Mouse (Mus musculus) right cerebral cortex, adult 18-20 months (tissue): ENCODE data around the gene Nek7.

Source experiments
- DNase-seq: peaks from one replicate; pipeline ENCODE4 v3.0.0; 2022; ENCODE audit warnings: mixed read lengths

The Nek7 gene

DNA sequence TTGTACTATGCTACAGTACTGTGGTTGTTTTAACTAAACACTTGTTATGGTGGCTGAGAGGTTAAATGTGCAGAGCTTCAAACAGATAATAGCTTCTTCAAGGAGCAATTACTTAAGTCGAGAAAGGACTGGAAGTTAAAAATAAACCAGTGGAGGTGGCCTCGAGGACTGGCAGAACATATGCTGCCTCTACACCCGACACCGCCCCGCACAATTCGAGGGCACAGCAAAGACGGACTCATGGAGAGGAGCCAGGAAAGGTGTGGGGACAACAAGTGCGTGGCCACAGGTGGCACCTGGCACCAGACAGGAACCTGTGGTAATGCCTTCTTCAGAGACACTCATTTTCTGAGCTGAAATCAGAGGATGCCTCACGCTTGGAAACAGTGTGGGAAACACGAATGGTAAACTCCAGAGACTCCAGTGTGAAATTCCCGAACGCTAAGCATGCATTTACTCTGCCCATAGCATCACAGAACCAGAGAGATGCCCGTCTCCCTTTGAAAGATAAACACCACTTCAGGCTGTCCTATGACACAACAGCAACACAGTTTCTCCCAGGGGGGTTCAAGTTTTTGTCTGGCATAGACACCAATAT, 112.4 kb downstream of the Nek7 start:
- peak; percentile 24 for DNase-seq

DNA sequence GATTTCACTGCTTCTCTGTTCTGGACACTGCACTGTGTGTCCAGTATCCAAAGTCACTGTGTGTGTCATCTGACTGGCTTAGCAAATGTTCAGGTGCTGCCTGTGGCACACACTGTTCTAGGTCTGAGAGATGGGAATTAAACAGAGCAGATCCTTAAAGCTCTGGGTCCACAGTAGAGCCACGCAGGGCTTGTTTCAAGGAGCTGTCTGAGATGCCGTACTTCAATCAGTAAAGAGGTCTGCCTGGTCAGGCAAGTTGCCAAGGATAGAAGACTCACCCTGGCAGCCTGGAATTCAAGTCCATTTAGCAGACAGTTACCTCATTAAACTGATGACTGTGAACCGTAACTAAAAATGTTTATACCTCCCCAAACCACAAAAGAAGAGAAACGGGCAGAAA, 112.9 kb downstream of the Nek7 start:
- no peak for DNase-seq

DNA sequence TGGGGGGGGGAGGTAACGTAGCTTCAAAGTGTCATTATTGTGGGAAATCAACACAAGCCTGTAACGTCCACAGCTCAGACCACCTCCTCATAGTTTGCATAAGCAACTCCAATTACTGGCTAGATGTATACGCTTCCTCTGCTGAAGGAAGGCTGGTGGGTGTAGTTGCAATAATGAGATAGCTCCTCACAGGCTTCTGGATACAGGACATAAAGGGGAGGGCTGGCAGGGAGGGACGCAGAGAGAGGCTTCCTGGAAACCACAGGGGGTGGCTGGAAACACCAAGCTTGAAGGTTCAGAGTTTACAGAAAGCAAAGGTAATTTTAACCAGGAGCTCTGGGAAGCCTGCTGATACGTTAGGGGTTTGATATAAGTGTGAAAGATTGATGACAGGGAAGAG, 115.7 kb downstream of the Nek7 start:
- no peak for DNase-seq

DNA sequence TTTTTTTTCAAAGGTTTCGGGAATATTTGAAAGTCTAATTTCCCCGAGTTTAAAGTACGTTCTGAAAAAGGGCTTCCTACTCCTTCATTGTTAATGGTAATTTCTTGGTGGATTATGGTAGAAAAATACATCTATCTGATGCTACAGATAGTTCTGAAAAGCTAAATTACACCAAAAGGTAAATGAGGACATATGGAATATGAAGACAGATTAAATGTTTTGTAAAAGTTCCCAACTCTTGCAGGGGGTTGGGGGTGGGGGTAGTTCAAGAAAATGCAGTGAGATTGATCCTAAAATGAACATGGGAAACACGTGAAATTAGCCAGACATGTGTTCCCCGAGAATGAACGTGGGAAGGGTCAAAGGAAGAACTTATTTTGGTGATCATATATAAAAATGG, 119.2 kb downstream of the Nek7 start:
- DNase-seq = no peak

DNA sequence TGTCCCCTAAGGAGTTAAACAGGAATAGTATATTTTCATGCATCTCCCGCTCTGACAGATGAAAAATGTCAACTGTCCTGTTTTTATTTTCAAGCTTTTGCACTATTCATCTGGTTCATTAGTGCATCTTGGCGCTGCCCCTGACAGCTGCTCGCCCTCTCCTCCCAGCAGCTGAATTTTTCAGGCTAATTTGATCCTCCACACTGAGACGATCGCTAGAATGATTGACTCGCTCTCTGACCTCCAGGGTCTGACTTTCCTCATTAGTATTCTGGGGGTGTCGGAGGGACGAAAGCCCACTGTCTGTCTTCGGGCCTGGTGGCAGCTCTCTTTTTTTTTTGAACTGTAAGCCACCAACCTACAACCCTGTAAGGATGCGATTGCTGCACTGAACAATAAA, 119.8 kb downstream of the Nek7 start:
- DNase-seq = no peak

DNA sequence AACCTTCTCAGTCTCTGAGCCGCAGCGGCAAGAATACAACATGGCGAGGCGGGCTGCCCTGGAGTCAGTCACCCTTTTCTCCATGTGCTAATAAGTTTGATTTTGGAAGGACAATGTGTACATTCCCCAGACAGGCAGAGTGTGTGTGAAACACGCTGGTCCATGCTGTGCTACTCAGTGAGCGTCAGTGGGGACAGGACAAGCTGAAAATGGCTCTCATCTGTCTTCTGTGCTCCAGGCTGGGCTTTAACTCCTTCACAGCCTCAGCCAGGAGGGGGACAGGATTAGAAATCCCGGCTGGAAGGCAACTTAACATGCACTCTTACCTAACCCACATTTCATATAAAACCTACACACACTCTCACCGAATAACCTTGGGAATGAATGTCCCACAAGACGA, 120.5 kb downstream of the Nek7 start:
- DNase-seq = no peak

DNA sequence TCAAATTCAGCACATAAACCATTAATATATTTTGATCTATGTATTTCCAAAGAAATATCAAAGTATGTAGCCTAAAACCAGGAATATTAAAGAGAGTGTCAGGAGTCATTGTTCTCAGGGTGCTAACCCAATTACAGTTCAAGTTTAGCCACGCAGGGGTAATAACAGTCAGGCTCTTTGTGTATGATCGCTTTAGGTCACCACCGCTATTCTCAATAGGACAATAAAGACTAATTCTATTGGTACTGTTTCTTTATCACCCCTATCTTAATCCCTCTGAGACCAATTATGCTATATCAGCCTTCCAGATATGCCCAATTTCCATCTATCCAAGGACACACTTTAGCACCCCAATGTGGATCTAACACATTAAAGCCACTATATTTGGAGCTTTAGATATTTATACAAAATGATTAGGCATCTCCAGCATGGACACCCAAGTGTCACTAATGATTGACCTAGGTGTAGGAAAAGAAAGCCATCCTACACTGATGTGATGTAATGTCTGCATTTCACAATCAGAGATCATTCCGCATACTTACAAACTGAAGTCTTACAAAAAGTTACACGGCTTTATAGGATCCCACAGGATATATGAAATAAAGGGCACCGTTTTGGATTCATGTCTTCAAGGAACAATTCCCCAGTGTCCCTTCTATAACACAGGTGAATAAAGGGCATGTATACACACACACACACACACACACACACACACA, 128.4 kb downstream of the Nek7 start:
- no peak for DNase-seq

DNA sequence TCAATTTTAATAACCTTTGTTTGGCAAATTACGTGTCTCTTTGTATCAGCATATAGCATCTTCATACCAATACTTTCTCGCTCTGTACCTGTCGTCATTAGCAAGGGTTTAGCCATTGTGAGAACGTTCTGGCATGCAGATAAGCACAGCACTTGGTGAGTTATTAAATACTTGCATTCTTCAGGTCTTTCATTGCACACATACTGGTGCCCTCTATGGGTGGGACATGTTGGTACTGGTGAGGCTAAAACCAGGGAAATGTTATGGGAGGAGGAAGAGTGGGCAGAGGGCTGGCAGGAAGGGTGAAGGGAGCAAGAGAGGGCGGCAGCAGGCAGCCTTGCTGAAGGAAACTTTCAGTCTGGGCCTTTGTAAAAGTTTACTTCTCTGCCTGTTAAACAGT, 132.4 kb downstream of the Nek7 start:
- no peak for DNase-seq

DNA sequence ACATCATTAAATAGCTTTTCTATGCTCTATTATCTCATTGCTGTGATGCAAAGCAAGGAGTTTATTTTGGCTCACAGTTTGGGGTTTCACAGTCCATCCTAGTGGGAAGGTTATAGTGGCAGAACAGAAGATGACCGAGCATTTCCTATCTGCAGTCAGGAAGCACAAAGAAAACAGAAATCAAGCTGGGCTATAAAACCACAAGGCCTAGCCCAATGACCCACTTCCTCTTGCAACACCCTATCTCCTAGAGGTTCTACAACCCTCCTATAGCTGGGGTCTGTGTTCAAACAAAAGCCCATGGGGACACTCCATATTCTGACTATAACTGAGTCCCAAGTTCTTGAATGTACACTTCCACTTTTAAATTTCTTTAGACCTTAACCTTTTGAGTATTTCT, 139.2 kb downstream of the Nek7 start:
- no peak for DNase-seq

DNA sequence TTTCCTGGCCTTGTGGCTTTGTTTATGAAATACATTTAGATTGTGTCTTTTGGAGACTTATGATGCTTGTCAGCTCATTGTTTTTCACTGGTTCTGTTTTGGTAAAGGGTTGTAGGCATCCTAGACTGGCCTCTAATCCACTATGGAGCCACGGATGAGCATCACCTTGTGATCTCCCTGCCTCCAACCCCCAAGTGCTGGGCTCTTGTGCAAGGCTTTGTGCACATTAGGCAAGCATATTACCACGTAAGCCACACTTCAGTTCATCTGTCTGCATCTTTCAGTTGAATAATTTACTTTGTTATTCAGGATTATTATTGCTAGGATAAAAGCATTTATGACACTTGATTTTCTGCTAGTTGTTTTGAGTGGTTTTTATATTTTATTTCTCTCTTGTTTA, 154.6 kb downstream of the Nek7 start:
- no peak for DNase-seq

DNA sequence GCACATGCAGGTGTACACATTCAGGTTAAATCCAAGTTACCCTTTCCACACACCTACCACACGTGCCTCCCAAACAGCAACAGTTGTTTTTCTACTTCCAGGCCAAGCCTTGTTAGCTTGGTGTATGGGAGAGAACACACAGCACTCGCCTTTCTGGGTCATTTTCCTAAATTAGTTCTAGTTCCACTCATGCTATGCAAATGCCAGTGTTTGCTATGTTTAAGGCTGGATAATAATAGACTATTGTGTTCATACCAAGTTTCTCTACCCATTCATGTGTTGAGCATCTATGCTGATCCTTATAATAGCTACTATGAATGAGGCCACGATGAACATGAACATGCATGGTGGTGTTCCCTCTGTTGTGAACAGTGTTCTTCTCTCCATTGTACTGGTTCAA, 158.5 kb downstream of the Nek7 start:
- no peak for DNase-seq

DNA sequence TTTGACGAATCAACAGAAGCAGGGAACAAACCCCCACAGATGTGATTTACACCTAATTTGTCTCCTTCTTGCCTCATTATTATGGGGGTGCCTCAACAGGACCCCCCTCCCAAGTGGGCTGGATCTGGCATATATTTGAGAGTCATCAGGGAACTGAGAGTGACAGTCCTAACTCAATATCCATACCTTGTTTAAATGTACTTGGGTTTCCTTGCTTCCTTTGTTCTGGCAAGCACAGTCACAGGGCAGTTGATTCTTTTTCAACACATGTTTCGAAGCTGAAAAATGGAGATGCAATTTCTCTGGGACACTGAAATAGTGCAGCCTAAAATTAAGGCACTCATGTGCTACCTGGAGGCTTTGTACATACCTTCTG, 170.5 kb downstream of the Nek7 start:
- no peak for DNase-seq

DNA sequence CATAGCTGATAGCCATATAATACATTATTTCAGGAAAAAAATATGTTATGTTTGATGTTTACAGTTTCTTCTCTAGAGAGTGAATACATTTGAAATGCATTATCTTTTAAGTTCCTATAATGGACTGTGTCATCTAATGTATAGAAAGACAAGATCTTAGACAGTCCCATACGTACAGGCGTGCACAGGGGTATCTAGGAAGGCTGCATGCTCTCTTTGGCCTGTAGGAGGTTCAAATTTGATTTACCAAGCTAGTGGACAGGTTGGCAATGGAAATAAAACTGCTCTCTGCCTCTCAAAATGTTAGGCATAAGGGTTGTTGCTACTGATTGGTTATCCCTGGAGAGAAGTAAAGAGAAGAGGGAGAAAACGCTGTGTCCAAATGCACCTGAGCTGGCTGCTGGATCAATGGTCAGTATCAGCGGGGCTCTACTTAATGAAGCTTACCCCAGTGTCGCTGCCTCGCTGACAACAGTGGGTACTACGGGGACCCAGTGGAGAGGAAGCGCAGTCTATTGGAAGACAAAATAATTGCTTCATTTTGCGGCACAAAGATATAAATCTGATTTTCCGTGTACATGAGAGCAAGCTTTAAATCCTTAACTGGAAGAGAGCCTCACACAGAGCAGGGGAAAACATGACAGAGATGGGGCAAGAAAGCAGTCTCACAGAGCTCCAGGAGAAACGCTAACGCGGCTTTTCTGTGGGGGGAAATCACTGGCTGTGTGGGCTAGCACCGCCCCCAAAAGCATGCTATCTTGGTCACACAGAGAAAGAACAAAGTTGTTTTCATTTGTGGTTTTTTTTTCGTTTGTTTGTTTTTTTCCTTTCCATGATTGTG, 171.1 kb downstream of the Nek7 start:
- no peak for DNase-seq

DNA sequence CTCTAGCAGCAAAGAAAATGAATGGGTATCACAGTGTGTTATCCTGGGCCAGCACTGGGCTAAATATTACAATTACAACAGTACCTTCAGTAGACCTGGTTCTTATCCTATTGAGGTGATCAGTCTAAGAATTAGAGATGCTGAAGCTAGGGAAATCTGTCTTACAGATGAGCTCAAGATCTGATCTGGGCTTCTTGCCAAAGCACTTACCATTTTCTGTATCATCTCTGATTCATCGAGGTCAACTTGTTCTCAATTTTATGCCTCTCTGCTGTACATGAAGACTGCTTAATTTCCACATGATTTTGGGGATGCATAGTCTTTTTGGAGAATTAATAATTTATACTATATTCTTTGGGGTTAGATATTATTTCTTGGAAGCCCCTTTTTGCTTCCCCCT, 173.1 kb downstream of the Nek7 start:
- DNase-seq = peak; percentile 8
